Mouse (Mus musculus) CH12.LX (cell line): Measurements from ENCODE around the gene Ebf1. TPM values are rescaled to one million over a fixed set of nuclear protein-coding genes. Genes with fewer than 3 reads are reported as not detected.

Source experiments
- DNase-seq: peaks from one replicate; pipeline ENCODE4 v3.0.0-alpha.2; 2013; ENCODE audit errors: extremely low read depth
- H3K27ac ChIP-seq: 2 replicates; pipeline ENCODE4 v1.5.1; 2012; ENCODE audit warnings: low read depth, mild to moderate bottlenecking, control low read depth, moderate library complexity; ENCODE audit not compliant: insufficient read depth
- H3K27me3 ChIP-seq: replicated peaks from 2 replicates; pipeline ENCODE3; 2012; ENCODE audit warnings: inconsistent platforms
- H3K36me3 ChIP-seq, 2 experiments: replicated peaks in 1 of 2; 2 replicates each; pipeline versions ENCODE3 to v1.6.1; 2012; ENCODE audit warnings: inconsistent platforms in 1 of 2, low read length in 1 of 2, mild to moderate bottlenecking in 1 of 2, mixed read lengths in 1 of 2, moderate library complexity in 1 of 2; ENCODE audit not compliant: control insufficient read depth in 1 of 2, insufficient read depth in 1 of 2
- H3K4me1 ChIP-seq, 2 experiments: 2 replicates each; pipeline ENCODE4 v1.6.1; 2012; ENCODE audit warnings: inconsistent platforms in 1 of 2, moderate library complexity in 1 of 2; ENCODE audit not compliant: insufficient read depth in 2 of 2, control insufficient read depth in 1 of 2
- H3K4me2 ChIP-seq: 2 replicates; pipeline ENCODE4 v1.6.1; 2012; ENCODE audit warnings: low read depth, mild to moderate bottlenecking, control low read depth; ENCODE audit not compliant: poor library complexity, insufficient read depth, severe bottlenecking
- H3K4me3 ChIP-seq, 3 experiments: fragments of 150-350 bp in 1 of 3; sonication (generic) in 1 of 3; replicated peaks in 1 of 3; 2 replicates each; pipeline versions ENCODE3 to v1.5.1; 2011 to 2012; ENCODE audit warnings: low read depth in 2 of 3, low read length in 2 of 3, mild to moderate bottlenecking in 2 of 3, moderate library complexity in 2 of 3, control low read depth in 1 of 3, improper control_type of control experiment in 1 of 3, inconsistent platforms in 1 of 3, mixed read lengths in 1 of 3; ENCODE audit not compliant: poor library complexity in 1 of 3
- H3K79me2 ChIP-seq: replicated peaks from 2 replicates; pipeline ENCODE4 v1.6.1; 2012; ENCODE audit warnings: mild to moderate bottlenecking, moderate library complexity; ENCODE audit not compliant: control insufficient read depth, poor library complexity, insufficient read depth, severe bottlenecking; ENCODE audit errors: extremely low read depth
- H3K9ac ChIP-seq: 2 replicates; pipeline ENCODE4 v1.6.1; 2012; ENCODE audit warnings: low read depth, mild to moderate bottlenecking, control low read depth, moderate library complexity; ENCODE audit not compliant: insufficient read depth
- H3K9me3 ChIP-seq: replicated peaks from 2 replicates; pipeline ENCODE3; 2012; ENCODE audit warnings: low read length, inconsistent platforms, mixed read lengths
- BHLHE40 ChIP-seq: IDR thresholded peaks from 2 replicates; pipeline ENCODE4 v1.6.1; 2011; ENCODE audit warnings: mild to moderate bottlenecking, low read depth, low read length, improper control_type of control experiment
- CHD1 ChIP-seq: IDR thresholded peaks from 2 replicates; pipeline ENCODE4 v1.6.1; 2012; ENCODE audit warnings: low read depth, low read length, improper control_type of control experiment, inconsistent platforms
- ELF1 ChIP-seq: IDR thresholded peaks from 2 replicates; pipeline ENCODE4 v1.6.1; 2014; ENCODE audit warnings: low read depth, mild to moderate bottlenecking, inconsistent platforms, low read length, improper control_type of control experiment
- EP300 ChIP-seq: IDR thresholded peaks from 2 replicates; pipeline ENCODE4 v1.6.1; 2011; ENCODE audit warnings: low read length, improper control_type of control experiment
- ETS1 ChIP-seq: conservative IDR thresholded peaks from 2 replicates; pipeline ENCODE4 v1.6.1; 2012; ENCODE audit warnings: low read depth, mild to moderate bottlenecking, inconsistent platforms, low read length, improper control_type of control experiment, moderate library complexity
- GABPA ChIP-seq: IDR thresholded peaks from 2 replicates; pipeline ENCODE4 v1.6.1; 2012; ENCODE audit warnings: low read depth, low read length, improper control_type of control experiment, inconsistent platforms; ENCODE audit not compliant: insufficient replicate concordance
- KAT2A ChIP-seq: IDR thresholded peaks from 2 replicates; pipeline ENCODE4 v1.6.1; 2012; ENCODE audit warnings: low read length, improper control_type of control experiment, inconsistent platforms; ENCODE audit not compliant: insufficient replicate concordance
- MAX ChIP-seq: IDR thresholded peaks from 2 replicates; pipeline ENCODE4 v1.6.1; 2011; ENCODE audit warnings: low read length, improper control_type of control experiment
- MAZ ChIP-seq: IDR thresholded peaks from 2 replicates; pipeline ENCODE4 v1.6.1; 2012; ENCODE audit warnings: low read depth, mild to moderate bottlenecking, inconsistent platforms, low read length, improper control_type of control experiment, moderate library complexity
- MXI1 ChIP-seq: IDR thresholded peaks from 2 replicates; pipeline ENCODE4 v1.6.1; 2011; ENCODE audit warnings: mild to moderate bottlenecking, low read depth, low read length, improper control_type of control experiment
- MYC ChIP-seq: IDR thresholded peaks from 2 replicates; pipeline ENCODE4 v1.6.1; 2011; ENCODE audit warnings: low read depth, mild to moderate bottlenecking, improper control_type of control experiment, low read length
- NELFE ChIP-seq: IDR thresholded peaks from 2 replicates; pipeline ENCODE4 v1.6.1; 2011; ENCODE audit warnings: low read depth, low read length, improper control_type of control experiment
- NRF1 ChIP-seq: IDR thresholded peaks from 2 replicates; pipeline ENCODE4 v1.6.1; 2014; ENCODE audit warnings: low read depth, mild to moderate bottlenecking, inconsistent platforms, low read length, improper control_type of control experiment, moderate library complexity
- PAX5 ChIP-seq: IDR thresholded peaks from 2 replicates; pipeline ENCODE4 v1.6.1; 2012; ENCODE audit warnings: low read length, inconsistent platforms, mixed read lengths
- POLR2A ChIP-seq: IDR thresholded peaks from 2 replicates; pipeline ENCODE4 v1.6.1; 2011; ENCODE audit warnings: low read depth, mild to moderate bottlenecking, improper control_type of control experiment, low read length
- POLR2AphosphoS2 ChIP-seq: IDR thresholded peaks from 2 replicates; pipeline ENCODE4 v1.6.1; 2011; ENCODE audit warnings: low read depth, low read length, improper control_type of control experiment
- RCOR1 ChIP-seq: conservative IDR thresholded peaks from 2 replicates; pipeline ENCODE4 v1.6.1; 2012; ENCODE audit warnings: low read depth, mild to moderate bottlenecking, inconsistent platforms, low read length, improper control_type of control experiment
- SMC3 ChIP-seq: IDR thresholded peaks from 2 replicates; pipeline ENCODE4 v1.6.1; 2011; ENCODE audit warnings: low read depth, low read length, improper control_type of control experiment
- TBP ChIP-seq: conservative IDR thresholded peaks from 2 replicates; pipeline ENCODE4 v1.6.1; 2011; ENCODE audit warnings: low read depth, low read length, improper control_type of control experiment
- TCF12 ChIP-seq: IDR thresholded peaks from 2 replicates; pipeline ENCODE4 v1.6.1; 2014; ENCODE audit warnings: low read depth, mild to moderate bottlenecking, inconsistent platforms, low read length, improper control_type of control experiment
- UBTF ChIP-seq: IDR thresholded peaks from 2 replicates; pipeline ENCODE4 v1.6.1; 2012; ENCODE audit warnings: low read depth, mild to moderate bottlenecking, inconsistent platforms, low read length, improper control_type of control experiment, moderate library complexity
- USF1 ChIP-seq: IDR thresholded peaks from 2 replicates; pipeline ENCODE4 v1.6.1; 2014; ENCODE audit warnings: low read depth, mild to moderate bottlenecking, inconsistent platforms, low read length, improper control_type of control experiment
- ZC3H11A ChIP-seq: IDR thresholded peaks from 2 replicates; pipeline ENCODE4 v1.6.1; 2012; ENCODE audit warnings: low read depth, mild to moderate bottlenecking, inconsistent platforms, low read length, improper control_type of control experiment
- ZMIZ1 ChIP-seq: IDR thresholded peaks from 2 replicates; pipeline ENCODE4 v1.6.1; 2012; ENCODE audit warnings: low read depth, mild to moderate bottlenecking, inconsistent platforms, low read length, improper control_type of control experiment
- dilution Hi-C: fragments of 300-500 bp; cut with MboI; formaldehyde crosslinking; loops from 2 replicates; pipeline ENCODE4 v1.14.3; 2020; ENCODE audit warnings: low sequenced_read_pairs; ENCODE audit not compliant: extremely low pct_unique_long_range_greater_than_20kb, extremely low pct_ligation_motif_present
- in situ Hi-C: fragments of 300-500 bp; cut with MboI; formaldehyde crosslinking; loops from 3 replicates; pipeline ENCODE4 v1.14.3; 2019; ENCODE audit warnings: low sequenced_read_pairs, low pct_ligation_motif_present, low pct_unique_long_range_greater_than_20kb, mixed read lengths
- polyA plus RNA-seq: library from polyadenylated mRNA; unstranded; fragments of >175 nt; gene quantifications from 2 replicates; pipeline ENCODE4 v1.2.1, GENCODE M21; 2012; ENCODE audit warnings: low read depth; ENCODE audit not compliant: insufficient read length
- total RNA-seq, 2 experiments: library from RNA; depleted of rRNA; stranded (reverse); fragments of 300-350 nt in 1 of 2; fragments of >200 nt in 1 of 2; gene quantifications; 2 replicates each; pipeline ENCODE4 v1.2.3; 2012 to 2014

Ebf1 gene
- total and polyA plus RNA-seq, 3 experiments: 37.8 to 60.7 (median 42.8) TPM

- Histone ChIP-seq H3K27ac (no peak overlapping the region), H3K9me3 (no peaks in the 10 kb centered on the region), H3K79me2 (no peaks in the 10 kb centered on the region), H3K9ac (no peak overlapping the region), H3K36me3 (no peaks in the 10 kb centered on the region), H3K4me1 (peaks cover 0 to 6% of the 10 kb centered on the region in 2 experiments; a peak in 2 of 4 replicates), H3K27me3 (no peaks in the 10 kb centered on the region), H3K4me2 (no peak overlapping the region), H3K4me3 (no peak overlapping the region)
- dilution Hi-C loops (no loop called here), in situ Hi-C loops (no loop called here)
- DNase-seq: no peak
- TF ChIP-seq POLR2AphosphoS2 (no peak), BHLHE40 (peak; percentile 59)
These were observed 408.9 kb downstream of the Ebf1 start for GRCm38 (mm10) chr11:45026012-45026411.

- TF ChIP-seq ZC3H11A (no peak), TBP (no peak), CHD1 (no peak), ELF1 (no peak), PAX5 (no peak), MYC (no peak)
These were observed 409.6 kb downstream of the Ebf1 start for GRCm38 (mm10) chr11:45026674-45027073.

GRCm38 (mm10) chr11:45027076-45027475 is 410.0 kb downstream of the Ebf1 start:
- DNase-seq: no peak
- no peaks in the 10 kb centered on the region for H3K36me3 ChIP-seq
- no peak overlapping the region for H3K4me3 ChIP-seq
- in situ Hi-C loops: no loop called here
- no peak overlapping the region for H3K4me2 ChIP-seq
- no peaks in the 10 kb centered on the region for H3K27me3 ChIP-seq
- dilution Hi-C loops: no loop called here
- no peak overlapping the region for H3K27ac ChIP-seq
- TF ChIP-seq MYC (no peak), GABPA (no peak), ZMIZ1 (no peak), USF1 (no peak), NELFE (no peak), BHLHE40 (no peak), ELF1 (no peak), MAX (no peak), KAT2A (no peak), EP300 (no peak), SMC3 (no peak), MXI1 (no peak), CHD1 (no peak), NRF1 (no peak), MAZ (no peak), TCF12 (no peak), RCOR1 (no peak), ETS1 (no peak), UBTF (no peak), POLR2A (no peak)
- no peak overlapping the region for H3K9ac ChIP-seq
- H3K4me1 ChIP-seq: peaks cover 0 to 6% of the 10 kb centered on the region in 2 experiments; a peak in 2 of 4 replicates
- H3K79me2 ChIP-seq: no peaks in the 10 kb centered on the region
- no peaks in the 10 kb centered on the region for H3K9me3 ChIP-seq

More at GRCm38 (mm10) chr11:45026674-45027073, 409.6 kb downstream of the Ebf1 start:
- H3K27ac ChIP-seq: no peak overlapping the region
- no peak overlapping the region for H3K4me2 ChIP-seq
- in situ Hi-C loops (no loop called here), dilution Hi-C loops (no loop called here)
- no peaks in the 10 kb centered on the region for H3K79me2 ChIP-seq
- no peaks in the 10 kb centered on the region for H3K36me3 ChIP-seq
- no peak for DNase-seq
- H3K9ac ChIP-seq: no peak overlapping the region
- no peaks in the 10 kb centered on the region for H3K27me3 ChIP-seq
- H3K9me3 ChIP-seq: no peaks in the 10 kb centered on the region
- H3K4me1 ChIP-seq: peaks cover 0 to 6% of the 10 kb centered on the region in 2 experiments; a peak in 2 of 4 replicates
- H3K4me3 ChIP-seq: no peak overlapping the region
